Mouse (Mus musculus): ENCODE data around the gene Sh3bp1. TPM values are rescaled to one million over a fixed set of nuclear protein-coding genes. Genes with fewer than 3 reads are reported as not detected.

Gene Sh3bp1
- total and polyA plus RNA-seq, 3 experiments, result 21.0 to 80.2 TPM; not detected in 1

DNA sequence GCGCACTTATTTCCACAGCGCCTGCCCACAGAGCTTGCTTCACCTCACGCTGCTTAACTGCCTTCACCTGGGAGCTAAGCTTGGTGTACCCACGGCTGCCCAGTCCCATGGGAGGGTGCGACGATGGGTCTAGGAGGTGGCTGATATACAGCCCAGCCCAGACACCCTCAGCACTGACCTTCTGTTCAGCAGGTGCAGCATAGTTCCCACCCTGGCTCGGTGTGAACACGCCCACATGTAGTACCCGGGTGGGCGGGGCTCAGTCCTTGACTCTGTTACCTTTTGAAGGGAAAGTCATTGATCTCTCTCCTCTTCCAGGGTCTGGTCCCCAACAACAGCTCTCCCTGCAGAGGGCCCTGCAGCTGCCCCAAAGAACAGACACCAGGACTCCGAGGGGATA is 60.0 kb downstream of the Sh3bp1 start:
- Histone ChIP-seq H3K4me3 (ENCODE audit: control insufficient read depth in 1 of 2, insufficient read depth in 1 of 2, low read depth in 2 of 2, low read length in 2 of 2) (no peak overlapping the region), H3K9me3 (replicated peaks; ENCODE audit: insufficient read depth, low read length) (no peaks in the 10 kb centered on the region), H3K36me3 (ENCODE audit: control insufficient read depth in 1 of 2, insufficient read depth in 2 of 2, low read length in 2 of 2) (no peaks in the 10 kb centered on the region), H3K4me1 (ENCODE audit: control insufficient read depth in 1 of 2, insufficient read depth in 2 of 2, low read length in 2 of 2) (no peaks in the 10 kb centered on the region), H3K79me2 (ENCODE audit: control insufficient read depth, insufficient read depth, low read length, poor library complexity) (no peaks in the 10 kb centered on the region), H3K27me3 (ENCODE audit: control insufficient read depth in 1 of 2, insufficient read depth in 2 of 2, low read length in 2 of 2) (no peaks in the 10 kb centered on the region), H3K27ac (ENCODE audit: control insufficient read depth, low read depth, low read length) (no peak overlapping the region), H3K9ac (ENCODE audit: control insufficient read depth, low read depth, low read length, poor library complexity, severe bottlenecking) (no peak overlapping the region)
- DNase-seq (ENCODE audit: low read depth, low spot score), result no peak
- TF ChIP-seq BHLHE40 (IDR thresholded peaks at IDR 0.05; ENCODE audit: borderline replicate concordance, low read depth, low read length), result no peak
- TF ChIP-seq E2F4 (IDR thresholded peaks at IDR 0.05; ENCODE audit: borderline replicate concordance, low read depth, low read length), result no peak
- TF ChIP-seq EP300 (IDR thresholded peaks at IDR 0.05; ENCODE audit: low read depth in 1 of 2, low read length in 2 of 2), result no peak
- TF ChIP-seq ZNF384 (IDR thresholded peaks at IDR 0.05; ENCODE audit: low read depth, low read length), result no peak
- TF ChIP-seq TBP (IDR thresholded peaks at IDR 0.05; ENCODE audit: low read depth, low read length), result no peak
- no peak for TF ChIP-seq ETS1 (IDR thresholded peaks at IDR 0.05; ENCODE audit: low read depth, low read length)
- TF ChIP-seq RCOR1 (IDR thresholded peaks at IDR 0.05; ENCODE audit: low read depth, low read length), result no peak
- no peak for TF ChIP-seq MAFK (IDR thresholded peaks at IDR 0.05; ENCODE audit: borderline replicate concordance, low read depth, low read length)
- TF ChIP-seq CHD1 (IDR thresholded peaks at IDR 0.05; ENCODE audit: low read depth, low read length), result no peak

- H3K9me3 ChIP-seq (replicated peaks; ENCODE audit: insufficient read depth, low read length), result no peaks in the 10 kb centered on the region
- no peaks in the 10 kb centered on the region for H3K79me2 ChIP-seq (ENCODE audit: control insufficient read depth, insufficient read depth, low read length, poor library complexity)
- H3K36me3 ChIP-seq (ENCODE audit: control insufficient read depth in 1 of 2, insufficient read depth in 2 of 2, low read length in 2 of 2), result no peaks in the 10 kb centered on the region
- no peaks in the 10 kb centered on the region for H3K4me1 ChIP-seq (ENCODE audit: control insufficient read depth in 1 of 2, insufficient read depth in 2 of 2, low read length in 2 of 2)
- no peak overlapping the region for H3K27ac ChIP-seq (ENCODE audit: control insufficient read depth, low read depth, low read length)
- no peaks in the 10 kb centered on the region for H3K27me3 ChIP-seq (ENCODE audit: control insufficient read depth in 1 of 2, insufficient read depth in 2 of 2, low read length in 2 of 2)
- H3K9ac ChIP-seq (ENCODE audit: control insufficient read depth, low read depth, low read length, poor library complexity, severe bottlenecking), result no peak overlapping the region
- TF ChIP-seq CHD1 (IDR thresholded peaks at IDR 0.05; ENCODE audit: low read depth, low read length) (no peak), JUND (IDR thresholded peaks at IDR 0.05; ENCODE audit: low read depth, low read length) (no peak), MAFK (IDR thresholded peaks at IDR 0.05; ENCODE audit: borderline replicate concordance, low read depth, low read length) (no peak), GATA1 (IDR thresholded peaks at IDR 0.05; ENCODE audit: low read depth, low read length) (no peak), ETS1 (IDR thresholded peaks at IDR 0.05; ENCODE audit: low read depth, low read length) (no peak), GABPA (IDR thresholded peaks at IDR 0.05; ENCODE audit: low read depth, low read length) (no peak), NELFE (IDR thresholded peaks at IDR 0.05; ENCODE audit: low read depth, low read length) (no peak), ZMIZ1 (IDR thresholded peaks at IDR 0.05; ENCODE audit: low read depth, low read length) (no peak), ELF1 (IDR thresholded peaks at IDR 0.05; ENCODE audit: low read depth, low read length) (no peak), USF2 (IDR thresholded peaks at IDR 0.05; ENCODE audit: borderline replicate concordance in 1 of 2, insufficient read depth in 1 of 2, low read depth in 1 of 2, low read length in 2 of 2) (no peak), POLR2A (IDR thresholded peaks at IDR 0.05; ENCODE audit: control insufficient read depth in 1 of 2, insufficient read depth in 1 of 2, low read depth in 1 of 2, low read length in 2 of 2, poor library complexity in 1 of 2) (no peak), CHD2 (IDR thresholded peaks at IDR 0.05; ENCODE audit: low read length) (no peak), SIN3A (IDR thresholded peaks at IDR 0.05; ENCODE audit: low read length) (no peak)
- H3K4me3 ChIP-seq (ENCODE audit: control insufficient read depth in 1 of 2, insufficient read depth in 1 of 2, low read depth in 2 of 2, low read length in 2 of 2), result no peak overlapping the region
- no peak for DNase-seq (ENCODE audit: low read depth, low spot score)
These were observed 60.5 kb downstream of the Sh3bp1 start for GRCm38 (mm10) chr15:78960088-78960487.

Other genes with a start within 250 kb of the Sh3bp1 start
- gene Elfn2, start 181.0 kb upstream of the Sh3bp1 start, total RNA-seq (2012; rRNA removed), result 0.04 and 0.49 TPM in 2 replicates
- gene Elfn2, start 181.0 kb upstream of the Sh3bp1 start, polyA plus RNA-seq (2012; ENCODE audit: insufficient read depth in 1 of 2, insufficient read length in 2 of 2, low read depth in 1 of 2, low replicate concordance in 2 of 2, missing spikeins in 1 of 2), result under 1 TPM in 1 of 2 experiments, not detected in 1; 0.15 TPM
- 11.5 and 17.8 TPM in 2 replicates for gene Mfng, start 126.3 kb upstream of the Sh3bp1 start, total RNA-seq (2012; rRNA removed)
- 10 to 100 TPM in 1 of 2 experiments, not detected in 1; 27.1 TPM for gene Mfng, start 126.3 kb upstream of the Sh3bp1 start, polyA plus RNA-seq (2012; ENCODE audit: insufficient read depth in 1 of 2, insufficient read length in 2 of 2, low read depth in 1 of 2, low replicate concordance in 2 of 2, missing spikeins in 1 of 2)
- gene Card10, start 96.7 kb upstream of the Sh3bp1 start, total RNA-seq (2012; rRNA removed), result not detected in 2 replicates
- not detected for gene Card10, start 96.7 kb upstream of the Sh3bp1 start, polyA plus RNA-seq (2012; ENCODE audit: insufficient read depth in 1 of 2, insufficient read length in 2 of 2, low read depth in 1 of 2, low replicate concordance in 2 of 2, missing spikeins in 1 of 2)
- gene Cdc42ep1, start 57.1 kb upstream of the Sh3bp1 start, total RNA-seq (2012; rRNA removed), result 0.04 TPM in 1 of 2 replicates, not detected in the other
- gene Cdc42ep1, start 57.1 kb upstream of the Sh3bp1 start, polyA plus RNA-seq (2012; ENCODE audit: insufficient read depth in 1 of 2, insufficient read length in 2 of 2, low read depth in 1 of 2, low replicate concordance in 2 of 2, missing spikeins in 1 of 2), result 1 to 10 TPM in 1 of 2 experiments, not detected in 1; 1.7 TPM
- not detected in 2 replicates for gene Lgals2, start 44.2 kb upstream of the Sh3bp1 start, total RNA-seq (2012; rRNA removed)
- not detected for gene Lgals2, start 44.2 kb upstream of the Sh3bp1 start, polyA plus RNA-seq (2012; ENCODE audit: insufficient read depth in 1 of 2, insufficient read length in 2 of 2, low read depth in 1 of 2, low replicate concordance in 2 of 2, missing spikeins in 1 of 2)
- gene Gga1, start 22.6 kb upstream of the Sh3bp1 start, total RNA-seq (2012; rRNA removed), result 16.1 and 18.2 TPM in 2 replicates
- gene Gga1, start 22.6 kb upstream of the Sh3bp1 start, polyA plus RNA-seq (2012; ENCODE audit: insufficient read depth in 1 of 2, insufficient read length in 2 of 2, low read depth in 1 of 2, low replicate concordance in 2 of 2, missing spikeins in 1 of 2), result 10 to 100 TPM in 1 of 2 experiments, not detected in 1; 48.1 TPM
- 0.27 TPM in 1 of 2 replicates, not detected in the other for gene Gm49510, start 101 bp upstream of the Sh3bp1 start, total RNA-seq (2012; rRNA removed)
- gene Gm49510, start 101 bp upstream of the Sh3bp1 start, polyA plus RNA-seq (2012; ENCODE audit: insufficient read depth in 1 of 2, insufficient read length in 2 of 2, low read depth in 1 of 2, low replicate concordance in 2 of 2, missing spikeins in 1 of 2), result under 1 TPM in 1 of 2 experiments, not detected in 1; 0.17 TPM
- 16.7 and 21.5 TPM in 2 replicates for gene Pdxp, start 14.2 kb downstream of the Sh3bp1 start, total RNA-seq (2012; rRNA removed)
- gene Pdxp, start 14.2 kb downstream of the Sh3bp1 start, polyA plus RNA-seq (2012; ENCODE audit: insufficient read depth in 1 of 2, insufficient read length in 2 of 2, low read depth in 1 of 2, low replicate concordance in 2 of 2, missing spikeins in 1 of 2), result 10 to 100 TPM in 1 of 2 experiments, not detected in 1; 25.4 TPM
- gene Lgals1, start 27.0 kb downstream of the Sh3bp1 start, total RNA-seq (2012; rRNA removed), result 974 and 1,054 TPM in 2 replicates
- gene Lgals1, start 27.0 kb downstream of the Sh3bp1 start, polyA plus RNA-seq (2012; ENCODE audit: insufficient read depth in 1 of 2, insufficient read length in 2 of 2, low read depth in 1 of 2, low replicate concordance in 2 of 2, missing spikeins in 1 of 2), result 1,000 to 10,000 TPM in 1 of 2 experiments, 100 to 1,000 TPM in 1; 646 to 1,010 TPM
- gene Nol12, start 35.2 kb downstream of the Sh3bp1 start, total RNA-seq (2012; rRNA removed), result 39.0 and 40.8 TPM in 2 replicates
- 100 to 1,000 TPM in 1 of 2 experiments, not detected in 1; 127 TPM for gene Nol12, start 35.2 kb downstream of the Sh3bp1 start, polyA plus RNA-seq (2012; ENCODE audit: insufficient read depth in 1 of 2, insufficient read length in 2 of 2, low read depth in 1 of 2, low replicate concordance in 2 of 2, missing spikeins in 1 of 2)
- gene Triobp, start 48.0 kb downstream of the Sh3bp1 start, total RNA-seq (2012; rRNA removed), result 18.4 and 21.3 TPM in 2 replicates
- gene Triobp, start 48.0 kb downstream of the Sh3bp1 start, polyA plus RNA-seq (2012; ENCODE audit: insufficient read depth in 1 of 2, insufficient read length in 2 of 2, low read depth in 1 of 2, low replicate concordance in 2 of 2, missing spikeins in 1 of 2), result 10 to 100 TPM in 1 of 2 experiments, not detected in 1; 31.3 TPM
- 28.2 and 33.5 TPM in 2 replicates for gene H1f0, start 128.7 kb downstream of the Sh3bp1 start, total RNA-seq (2012; rRNA removed)
- gene H1f0, start 128.7 kb downstream of the Sh3bp1 start, polyA plus RNA-seq (2012; ENCODE audit: insufficient read depth in 1 of 2, insufficient read length in 2 of 2, low read depth in 1 of 2, low replicate concordance in 2 of 2, missing spikeins in 1 of 2), result 100 to 1,000 TPM in 1 of 2 experiments, 10 to 100 TPM in 1; 46.8 to 213 TPM
- 2.5 and 2.6 TPM in 2 replicates for gene Galr3, start 142.1 kb downstream of the Sh3bp1 start, total RNA-seq (2012; rRNA removed)
- 1 to 10 TPM in 1 of 2 experiments, not detected in 1; 4.5 TPM for gene Galr3, start 142.1 kb downstream of the Sh3bp1 start, polyA plus RNA-seq (2012; ENCODE audit: insufficient read depth in 1 of 2, insufficient read length in 2 of 2, low read depth in 1 of 2, low replicate concordance in 2 of 2, missing spikeins in 1 of 2)
- gene Ankrd54, start 163.1 kb downstream of the Sh3bp1 start, total RNA-seq (2012; rRNA removed), result 42.3 and 43.4 TPM in 2 replicates
- 10 to 100 TPM in 1 of 2 experiments, not detected in 1; 62.2 TPM for gene Ankrd54, start 163.1 kb downstream of the Sh3bp1 start, polyA plus RNA-seq (2012; ENCODE audit: insufficient read depth in 1 of 2, insufficient read length in 2 of 2, low read depth in 1 of 2, low replicate concordance in 2 of 2, missing spikeins in 1 of 2)
- 394 and 395 TPM in 2 replicates for gene Eif3l, start 175.4 kb downstream of the Sh3bp1 start, total RNA-seq (2012; rRNA removed)
- gene Eif3l, start 175.4 kb downstream of the Sh3bp1 start, polyA plus RNA-seq (2012; ENCODE audit: insufficient read depth in 1 of 2, insufficient read length in 2 of 2, low read depth in 1 of 2, low replicate concordance in 2 of 2, missing spikeins in 1 of 2), result 100 to 1,000 TPM; 301 to 442 TPM
- gene Micall1, start 209.1 kb downstream of the Sh3bp1 start, total RNA-seq (2012; rRNA removed), result 4.1 and 4.8 TPM in 2 replicates
- gene Micall1, start 209.1 kb downstream of the Sh3bp1 start, polyA plus RNA-seq (2012; ENCODE audit: insufficient read depth in 1 of 2, insufficient read length in 2 of 2, low read depth in 1 of 2, low replicate concordance in 2 of 2, missing spikeins in 1 of 2), result 10 to 100 TPM in 1 of 2 experiments, not detected in 1; 13.5 TPM
- gene Polr2f, start 241.2 kb downstream of the Sh3bp1 start, total RNA-seq (2012; rRNA removed), result 362 and 423 TPM in 2 replicates
- 100 to 1,000 TPM in 1 of 2 experiments, not detected in 1; 510 TPM for gene Polr2f, start 241.2 kb downstream of the Sh3bp1 start, polyA plus RNA-seq (2012; ENCODE audit: insufficient read depth in 1 of 2, insufficient read length in 2 of 2, low read depth in 1 of 2, low replicate concordance in 2 of 2, missing spikeins in 1 of 2)
- gene 1700088E04Rik, start 241.5 kb downstream of the Sh3bp1 start, total RNA-seq (2012; rRNA removed), result 4.0 and 4.9 TPM in 2 replicates
- gene 1700088E04Rik, start 241.5 kb downstream of the Sh3bp1 start, polyA plus RNA-seq (2012; ENCODE audit: insufficient read depth in 1 of 2, insufficient read length in 2 of 2, low read depth in 1 of 2, low replicate concordance in 2 of 2, missing spikeins in 1 of 2), result 1 to 10 TPM in 1 of 2 experiments, not detected in 1; 9.3 TPM